14 mouse cellular contexts compared by ENCODE assay signal in genomic region chr13:94365108-94365907, GRCm38 (mm10). TPM values are rescaled to one million over a fixed set of nuclear protein-coding genes. Genes with fewer than 3 reads are reported as not detected.
DNase-seq lines count a peak whose midpoint lies in the region; ATAC-seq and TF ChIP-seq lines count a peak whose summit lies in the region.
"Had no signal": no experiment of that assay in that cellular context is flagged by ENCODE, and none has a peak within 500 bp of the region (broad histone marks: within the 10 kb centered on the region; RNA-seq: fewer than 3 reads in every experiment).

No protein-coding gene starts in this region.

- no peak for TF ChIP-seq POLR2A in MEL (IDR thresholded peaks at IDR 0.05; ENCODE audit: control insufficient read depth in 1 of 2, insufficient read depth in 1 of 2, low read depth in 1 of 2, low read length in 2 of 2, poor library complexity in 1 of 2)
- TF ChIP-seq POLR2A in thymus, adult 2 months (IDR thresholded peaks at IDR 0.05; ENCODE audit: control insufficient read depth, extremely low read depth, insufficient read depth, low read length, poor library complexity), result no peak

- H3K27ac ChIP-seq in layer of hippocampus, adult 2 months, result 0 out of 2 replicates have a peak overlapping the region, but pooled peaks have one; percentile 20
- H3K27ac ChIP-seq in MEL (ENCODE audit: control insufficient read depth, low read depth, low read length), result no peak overlapping the region
- H3K27ac ChIP-seq in intestine, embryonic 14.5 days (ENCODE audit: low read depth), result peak overlapping the region; percentile 25; the same call in 1 of the 2 replicates
- H3K27ac ChIP-seq in stomach, embryonic 15.5 days, result peak overlapping the region; percentile 35; the same call in 1 of the 2 replicates
- no peak overlapping the region for H3K27ac ChIP-seq in thymus, adult 2 months (ENCODE audit: control insufficient read depth, insufficient read depth, low read length)
- H3K27ac ChIP-seq: embryonic facial prominence, embryonic 13.5 days; forebrain, embryonic 12.5 days; neural tube, embryonic 15.5 days had no signal

- no peak overlapping the region for H3K4me2 ChIP-seq in intestine, embryonic 14.5 days (ENCODE audit: low read length)
- no peak overlapping the region for H3K4me2 ChIP-seq in stomach, embryonic 15.5 days
- H3K4me2 ChIP-seq: embryonic facial prominence, embryonic 13.5 days; forebrain, embryonic 12.5 days; neural tube, embryonic 15.5 days had no signal

- peaks cover 0 to 13% of the 10 kb centered on the region in 2 experiments for H3K36me3 ChIP-seq in MEL (ENCODE audit: control insufficient read depth in 1 of 2, insufficient read depth in 2 of 2, low read length in 2 of 2)
- H3K36me3 ChIP-seq in intestine, embryonic 14.5 days (ENCODE audit: control insufficient read depth, insufficient read depth, low read length), result 0 out of 2 replicates have a peak, but pooled peaks cover 5% of the 10 kb centered on the region
- no peaks in the 10 kb centered on the region; the same call in 1 of the 2 replicates for H3K36me3 ChIP-seq in stomach, embryonic 15.5 days
- peaks cover 2% of the 10 kb centered on the region; the same call in 1 of the 2 replicates for H3K36me3 ChIP-seq in thymus, adult 2 months (ENCODE audit: control insufficient read depth, insufficient read depth, low read length)
- H3K36me3 ChIP-seq: neural tube, embryonic 15.5 days had no signal

- WGBS in intestine, embryonic 14.5 days, result 68% methylated on average over 13 of the region's 13 CpGs
- 71% methylated on average over 13 of the region's 13 CpGs for WGBS in stomach, embryonic 15.5 days
- WGBS in thymus, adult 2 months, result 94% methylated on average over 13 of the region's 13 CpGs

- DNase-seq in layer of hippocampus, adult 2 months (ENCODE audit: low spot score in 2 of 2), result no peak
- DNase-seq in layer of hippocampus, postnatal 10 days (ENCODE audit: low spot score in 2 of 2), result no peak
- peak; percentile 36 for DNase-seq in MEL (ENCODE audit: low read depth, low spot score)
- DNase-seq in intestine, embryonic 14.5 days (ENCODE audit: low spot score), result no peak
- DNase-seq in gastrocnemius, postnatal 10 days, result no peak
- DNase-seq in thymus, adult 2 months, result no peak
- DNase-seq: adrenal gland, postnatal 36 days; kidney, postnatal 10 days; lung, adult 18-20 months; right cerebral cortex, adult 18-20 months had no signal

- no peak overlapping the region for H3K4me3 ChIP-seq in layer of hippocampus, adult 2 months
- no peak overlapping the region for H3K4me3 ChIP-seq in MEL (ENCODE audit: control insufficient read depth in 1 of 2, insufficient read depth in 1 of 2, low read depth in 2 of 2, low read length in 2 of 2)
- H3K4me3 ChIP-seq in intestine, embryonic 14.5 days (ENCODE audit: low read depth, low read length), result no peak overlapping the region
- no peak overlapping the region for H3K4me3 ChIP-seq in stomach, embryonic 15.5 days (replicated peaks)
- H3K4me3 ChIP-seq in thymus, adult 2 months (ENCODE audit: control insufficient read depth, insufficient read depth, low read length), result no peak overlapping the region
- H3K4me3 ChIP-seq: embryonic facial prominence, embryonic 13.5 days; forebrain, embryonic 12.5 days; neural tube, embryonic 15.5 days had no signal

- H3K79me2 ChIP-seq in MEL (ENCODE audit: control insufficient read depth, insufficient read depth, low read length, poor library complexity), result peaks cover 35% of the 10 kb centered on the region

- no peaks in the 10 kb centered on the region for H3K27me3 ChIP-seq in MEL (ENCODE audit: control insufficient read depth in 1 of 2, insufficient read depth in 2 of 2, low read length in 2 of 2)
- no peaks in the 10 kb centered on the region for H3K27me3 ChIP-seq in intestine, embryonic 14.5 days (replicated peaks; ENCODE audit: control insufficient read depth, insufficient read depth, low read length)
- H3K27me3 ChIP-seq in stomach, embryonic 15.5 days (replicated peaks), result no peaks in the 10 kb centered on the region
- no peaks in the 10 kb centered on the region for H3K27me3 ChIP-seq in thymus, adult 2 months (ENCODE audit: control insufficient read depth, insufficient read depth, low read length)
- H3K27me3 ChIP-seq: embryonic facial prominence, embryonic 13.5 days; forebrain, embryonic 12.5 days; neural tube, embryonic 15.5 days had no signal

- H3K9ac ChIP-seq in MEL (ENCODE audit: control insufficient read depth, low read depth, low read length, poor library complexity, severe bottlenecking), result no peak overlapping the region
- H3K9ac ChIP-seq in intestine, embryonic 14.5 days (ENCODE audit: low read length), result no peak overlapping the region
- no peak overlapping the region for H3K9ac ChIP-seq in stomach, embryonic 15.5 days
- H3K9ac ChIP-seq: embryonic facial prominence, embryonic 13.5 days; forebrain, embryonic 12.5 days; neural tube, embryonic 15.5 days had no signal

- ATAC-seq in intestine, embryonic 14.5 days (replicated peaks; ENCODE audit: low FRiP score, low TSS enrichment, low read depth), result peak; percentile 88
- peak; percentile 53 for ATAC-seq in stomach, embryonic 15.5 days (ENCODE audit: insufficient read depth, low FRiP score, low read depth)

- no peak for TF ChIP-seq CTCF in layer of hippocampus, adult 2 months (conservative IDR thresholded peaks at IDR 0.05)
- no peak for TF ChIP-seq CTCF in MEL (IDR thresholded peaks at IDR 0.05 in 2 of 3, conservative IDR thresholded peaks at IDR 0.05 in 1 of 3; ENCODE audit: control insufficient read depth in 1 of 3, insufficient read depth in 1 of 3, low read depth in 2 of 3, low read length in 3 of 3, poor library complexity in 1 of 3, severe bottlenecking in 1 of 3)
- no peak for TF ChIP-seq CTCF in thymus, adult 2 months (IDR thresholded peaks at IDR 0.05; ENCODE audit: borderline replicate concordance, control insufficient read depth, extremely low read depth, insufficient read depth, low read length, poor library complexity)

- H3K4me1 ChIP-seq in MEL (ENCODE audit: control insufficient read depth in 1 of 2, insufficient read depth in 2 of 2, low read length in 2 of 2), result peaks cover 6 to 11% of the 10 kb centered on the region in 2 experiments
- no peaks in the 10 kb centered on the region for H3K4me1 ChIP-seq in intestine, embryonic 14.5 days (replicated peaks; ENCODE audit: control insufficient read depth, insufficient read depth, low read length)
- no peaks in the 10 kb centered on the region for H3K4me1 ChIP-seq in stomach, embryonic 15.5 days
- no peaks in the 10 kb centered on the region for H3K4me1 ChIP-seq in thymus, adult 2 months (replicated peaks; ENCODE audit: control insufficient read depth, insufficient read depth, low read length)
- H3K4me1 ChIP-seq: forebrain, embryonic 12.5 days had no signal

- 0 out of 4 replicates have a peak, but pooled peaks of 1 of the 2 experiments have one; percentile 18 for TF ChIP-seq EP300 in MEL (IDR thresholded peaks at IDR 0.05; ENCODE audit: low read depth in 1 of 2, low read length in 2 of 2)

- no peaks in the 10 kb centered on the region for H3K9me3 ChIP-seq in MEL (replicated peaks; ENCODE audit: insufficient read depth, low read length)
- no peaks in the 10 kb centered on the region for H3K9me3 ChIP-seq in intestine, embryonic 14.5 days (ENCODE audit: control insufficient read depth, low read length)
- H3K9me3 ChIP-seq in stomach, embryonic 15.5 days, result no peaks in the 10 kb centered on the region
- H3K9me3 ChIP-seq: embryonic facial prominence, embryonic 13.5 days; forebrain, embryonic 12.5 days; neural tube, embryonic 15.5 days had no signal

- TF ChIP-seq RAD21 in MEL (IDR thresholded peaks at IDR 0.05; ENCODE audit: low read depth, low read length), result no peak

TF ChIP-seq in MEL, 35 proteins besides CTCF, POLR2A, EP300 and RAD21:
- TF ChIP-seq E2F4 (IDR thresholded peaks at IDR 0.05; ENCODE audit: borderline replicate concordance, low read depth, low read length) (no peak), JUND (IDR thresholded peaks at IDR 0.05; ENCODE audit: low read depth, low read length) (no peak), SMC3 (IDR thresholded peaks at IDR 0.05; ENCODE audit: low read depth, low read length) (no peak), NRF1 (IDR thresholded peaks at IDR 0.05; ENCODE audit: insufficient read depth, low read depth, low read length, poor library complexity, severe bottlenecking) (no peak), MYB (IDR thresholded peaks at IDR 0.05; ENCODE audit: low read depth, low read length) (no peak), BHLHE40 (IDR thresholded peaks at IDR 0.05; ENCODE audit: borderline replicate concordance, low read depth, low read length) (no peak), UBTF (IDR thresholded peaks at IDR 0.05; ENCODE audit: borderline replicate concordance, insufficient read depth, low read depth, low read length) (no peak)

RNA-seq across cellular contexts. Expression of gene Ap3b1, which starts 6.5 kb away (rescaled TPM):
- 10 to 100 TPM; 58.5 to 58.9 TPM for total RNA-seq in layer of hippocampus, adult 2 months (2021)
- total RNA-seq in layer of hippocampus, postnatal 10 days (2021), result 10 to 100 TPM; 45.4 to 46.2 TPM
- 36.7 and 42.9 TPM in 2 replicates for total RNA-seq in MEL (2012; rRNA removed)
- 10 to 100 TPM in 1 of 2 experiments, not detected in 1; 74.5 TPM for polyA plus RNA-seq in MEL (2012; ENCODE audit: insufficient read depth in 1 of 2, insufficient read length in 2 of 2, low read depth in 1 of 2, low replicate concordance in 2 of 2, missing spikeins in 1 of 2)
- 51.2 and 52.5 TPM in 2 replicates for polyA plus RNA-seq in intestine, embryonic 14.5 days (2014; fragmentation: Nextera tagmentation; extraction: Ambion mirVana)
- 45.3 and 48.8 TPM in 2 replicates for polyA plus RNA-seq in stomach, embryonic 15.5 days (2015; fragmentation: Nextera tagmentation; extraction: Ambion mirVana)
- total RNA-seq in gastrocnemius, postnatal 10 days (2021), result 10 to 100 TPM; 23.3 to 23.4 TPM
- 36.5 and 39.4 TPM in 2 replicates for polyA plus RNA-seq in thymus, adult 2 months (2012; rRNA removed)

Comparison
In these comparisons a context has a peak if more than half of its experiments do, and no peak if none do; other contexts are left out.
1. H3K27ac ChIP-seq: peak in layer of hippocampus, adult 2 months (single experiment), intestine, embryonic 14.5 days (single experiment) and stomach, embryonic 15.5 days (single experiment); none in MEL (single experiment) and thymus, adult 2 months (single experiment).